Mouse (Mus musculus): ENCODE data around the gene BC080695. TPM values are rescaled to one million over a fixed set of nuclear protein-coding genes. Genes with fewer than 3 reads are reported as not detected.
"Not testable (repeated sequence)": the region's sequence is repeated elsewhere in the genome, so short reads cannot be mapped to it uniquely, and the experiment has no call there.

The BC080695 gene
- polyA plus RNA-seq (2014; fragmentation: Nextera tagmentation; extraction: Ambion mirVana), result not detected in 2 replicates

- DNase-seq; H3K27ac ChIP-seq (replicated peaks; ENCODE audit: low read depth, low read length); ATAC-seq (ENCODE audit: low FRiP score, low TSS enrichment): not testable (repeated sequence)
These were observed at the start of gene BC080695, which contains the start of gene Gm13057 for GRCm38 (mm10) chr4:143551400-143551799. Gene BC080695 (plus strand): TSS chr4:143551700. Gene Gm13057 (plus strand): TSS chr4:143551709.

GRCm38 (mm10) chr4:143511043-143511442, 40.5 kb upstream of the BC080695 start, which contains the start of gene Gm13043:
Gene Gm13043 (plus strand): TSS chr4:143511343.
- Histone ChIP-seq H3K27ac (replicated peaks; ENCODE audit: low read depth, low read length) (no peak within 1 kb of the TSS), H3K9ac (replicated peaks; ENCODE audit: low read length) (no peak within 1 kb of the TSS), H3K36me3 (ENCODE audit: control insufficient read depth, insufficient read depth, low read length) (no peaks in the 10 kb centered on the region), H3K4me3 (replicated peaks; ENCODE audit: low read depth, low read length) (no peak within 1 kb of the TSS), H3K27me3 (ENCODE audit: control insufficient read depth, insufficient read depth, low read length) (no peaks in the 10 kb centered on the region), H3K4me2 (ENCODE audit: low read length) (no peak within 1 kb of the TSS), H3K4me1 (ENCODE audit: control insufficient read depth, insufficient read depth, low read length) (no peaks in the 10 kb centered on the region), H3K9me3 (ENCODE audit: control insufficient read depth, low read length) (no peaks in the 10 kb centered on the region)
- 84% methylated on average over 3 of the region's 3 CpGs for WGBS
- ATAC-seq (ENCODE audit: low FRiP score, low TSS enrichment), result no peak
- DNase-seq, result no peak

More at GRCm38 (mm10) chr4:143551400-143551799, at the start of gene BC080695, which contains the start of gene Gm13057:
- H3K4me3 ChIP-seq (replicated peaks; ENCODE audit: low read depth, low read length); H3K36me3 ChIP-seq (ENCODE audit: control insufficient read depth, insufficient read depth, low read length); H3K27me3 ChIP-seq (ENCODE audit: control insufficient read depth, insufficient read depth, low read length); H3K9ac ChIP-seq (replicated peaks; ENCODE audit: low read length); H3K4me2 ChIP-seq (ENCODE audit: low read length); H3K9me3 ChIP-seq (ENCODE audit: control insufficient read depth, low read length); H3K4me1 ChIP-seq (ENCODE audit: control insufficient read depth, insufficient read depth, low read length): not testable (repeated sequence)
- WGBS, result no CpG with 5 or more reads among the region's 3 CpGs

- not testable (repeated sequence) for H3K27ac ChIP-seq (replicated peaks; ENCODE audit: low read depth, low read length); H3K4me2 ChIP-seq (ENCODE audit: low read length); DNase-seq; H3K9ac ChIP-seq (replicated peaks; ENCODE audit: low read length); H3K9me3 ChIP-seq (ENCODE audit: control insufficient read depth, low read length); H3K4me1 ChIP-seq (ENCODE audit: control insufficient read depth, insufficient read depth, low read length); H3K4me3 ChIP-seq (replicated peaks; ENCODE audit: low read depth, low read length); H3K36me3 ChIP-seq (ENCODE audit: control insufficient read depth, insufficient read depth, low read length); ATAC-seq (ENCODE audit: low FRiP score, low TSS enrichment); H3K27me3 ChIP-seq (ENCODE audit: control insufficient read depth, insufficient read depth, low read length)
- no CpG with 5 or more reads among the region's 3 CpGs for WGBS
These were observed 15.8 kb upstream of the BC080695 start, which contains the start of gene Gm13040 for GRCm38 (mm10) chr4:143535654-143536053. Gene Gm13040 (plus strand): TSS chr4:143535954.

- H3K9ac ChIP-seq (replicated peaks; ENCODE audit: low read length); DNase-seq; H3K4me3 ChIP-seq (replicated peaks; ENCODE audit: low read depth, low read length); H3K27me3 ChIP-seq (ENCODE audit: control insufficient read depth, insufficient read depth, low read length); H3K36me3 ChIP-seq (ENCODE audit: control insufficient read depth, insufficient read depth, low read length); H3K27ac ChIP-seq (replicated peaks; ENCODE audit: low read depth, low read length); ATAC-seq (ENCODE audit: low FRiP score, low TSS enrichment); H3K4me1 ChIP-seq (ENCODE audit: control insufficient read depth, insufficient read depth, low read length); H3K4me2 ChIP-seq (ENCODE audit: low read length); H3K9me3 ChIP-seq (ENCODE audit: control insufficient read depth, low read length): not testable (repeated sequence)
- 86% methylated on average over 9 of the region's 9 CpGs for WGBS
These were observed 60.4 kb downstream of the BC080695 start for GRCm38 (mm10) chr4:143611927-143612326.

GRCm38 (mm10) chr4:143614703-143615102, 63.2 kb downstream of the BC080695 start, which contains the start of gene Gm13083:
Gene Gm13083 (plus strand): TSS chr4:143615003.
- not testable (repeated sequence) for H3K27me3 ChIP-seq (ENCODE audit: control insufficient read depth, insufficient read depth, low read length); H3K9ac ChIP-seq (replicated peaks; ENCODE audit: low read length); H3K9me3 ChIP-seq (ENCODE audit: control insufficient read depth, low read length); H3K4me1 ChIP-seq (ENCODE audit: control insufficient read depth, insufficient read depth, low read length); H3K36me3 ChIP-seq (ENCODE audit: control insufficient read depth, insufficient read depth, low read length); H3K4me2 ChIP-seq (ENCODE audit: low read length); H3K4me3 ChIP-seq (replicated peaks; ENCODE audit: low read depth, low read length); DNase-seq; H3K27ac ChIP-seq (replicated peaks; ENCODE audit: low read depth, low read length); ATAC-seq (ENCODE audit: low FRiP score, low TSS enrichment)

GRCm38 (mm10) chr4:143618101-143618500, 66.6 kb downstream of the BC080695 start:
- 81% methylated on average over 4 of the region's 4 CpGs for WGBS
- DNase-seq, result not testable (repeated sequence)

More at GRCm38 (mm10) chr4:143618101-143618500, 66.6 kb downstream of the BC080695 start:
- not testable (repeated sequence) for H3K4me1 ChIP-seq (ENCODE audit: control insufficient read depth, insufficient read depth, low read length); H3K9me3 ChIP-seq (ENCODE audit: control insufficient read depth, low read length); H3K27ac ChIP-seq (replicated peaks; ENCODE audit: low read depth, low read length); ATAC-seq (ENCODE audit: low FRiP score, low TSS enrichment); H3K4me2 ChIP-seq (ENCODE audit: low read length); H3K36me3 ChIP-seq (ENCODE audit: control insufficient read depth, insufficient read depth, low read length); H3K9ac ChIP-seq (replicated peaks; ENCODE audit: low read length); H3K27me3 ChIP-seq (ENCODE audit: control insufficient read depth, insufficient read depth, low read length); H3K4me3 ChIP-seq (replicated peaks; ENCODE audit: low read depth, low read length)

Other genes starting within 250 kb of the BC080695 start
- gene Lrrc38, start 201.9 kb upstream of the BC080695 start, polyA plus RNA-seq (2014; fragmentation: Nextera tagmentation; extraction: Ambion mirVana), result 0.21 and 0.39 TPM in 2 replicates
- not detected in 2 replicates for gene Pramel1, start 157.3 kb upstream of the BC080695 start, polyA plus RNA-seq (2014; fragmentation: Nextera tagmentation; extraction: Ambion mirVana)
- 14.2 and 22.4 TPM in 2 replicates for gene Pramef8, start 139.3 kb upstream of the BC080695 start, polyA plus RNA-seq (2014; fragmentation: Nextera tagmentation; extraction: Ambion mirVana)
- gene Oog4, start 101.4 kb upstream of the BC080695 start, polyA plus RNA-seq (2014; fragmentation: Nextera tagmentation; extraction: Ambion mirVana), result not detected in 2 replicates
- not detected in 2 replicates for gene Gm13043, start 40.4 kb upstream of the BC080695 start, polyA plus RNA-seq (2014; fragmentation: Nextera tagmentation; extraction: Ambion mirVana)
- gene Gm13040, start 15.7 kb upstream of the BC080695 start, polyA plus RNA-seq (2014; fragmentation: Nextera tagmentation; extraction: Ambion mirVana), result not detected in 2 replicates
- not detected in 2 replicates for gene Gm13057, start within 50 bp of the BC080695 start, polyA plus RNA-seq (2014; fragmentation: Nextera tagmentation; extraction: Ambion mirVana)
- not detected in 2 replicates for gene Gm13083, start 63.3 kb downstream of the BC080695 start, polyA plus RNA-seq (2014; fragmentation: Nextera tagmentation; extraction: Ambion mirVana)
- not detected in 2 replicates for gene Gm13088, start 105.5 kb downstream of the BC080695 start, polyA plus RNA-seq (2014; fragmentation: Nextera tagmentation; extraction: Ambion mirVana)
- not detected in 2 replicates for gene Gm13089, start 151.0 kb downstream of the BC080695 start, polyA plus RNA-seq (2014; fragmentation: Nextera tagmentation; extraction: Ambion mirVana)
- not detected in 2 replicates for gene Gm13078, start 167.8 kb downstream of the BC080695 start, polyA plus RNA-seq (2014; fragmentation: Nextera tagmentation; extraction: Ambion mirVana)
- gene Gm13023, start 237.7 kb downstream of the BC080695 start, polyA plus RNA-seq (2014; fragmentation: Nextera tagmentation; extraction: Ambion mirVana), result not detected in 2 replicates

All from midbrain, embryonic 14.5 days (tissue).